Mouse (Mus musculus): ENCODE data around the gene Hmgb4. TPM values are rescaled to one million over a fixed set of nuclear protein-coding genes. Genes with fewer than 3 reads are reported as not detected.

Gene Hmgb4
- polyA plus RNA-seq (2014; fragmentation: Nextera tagmentation; extraction: Ambion mirVana) = not detected in 2 replicates

DNA sequence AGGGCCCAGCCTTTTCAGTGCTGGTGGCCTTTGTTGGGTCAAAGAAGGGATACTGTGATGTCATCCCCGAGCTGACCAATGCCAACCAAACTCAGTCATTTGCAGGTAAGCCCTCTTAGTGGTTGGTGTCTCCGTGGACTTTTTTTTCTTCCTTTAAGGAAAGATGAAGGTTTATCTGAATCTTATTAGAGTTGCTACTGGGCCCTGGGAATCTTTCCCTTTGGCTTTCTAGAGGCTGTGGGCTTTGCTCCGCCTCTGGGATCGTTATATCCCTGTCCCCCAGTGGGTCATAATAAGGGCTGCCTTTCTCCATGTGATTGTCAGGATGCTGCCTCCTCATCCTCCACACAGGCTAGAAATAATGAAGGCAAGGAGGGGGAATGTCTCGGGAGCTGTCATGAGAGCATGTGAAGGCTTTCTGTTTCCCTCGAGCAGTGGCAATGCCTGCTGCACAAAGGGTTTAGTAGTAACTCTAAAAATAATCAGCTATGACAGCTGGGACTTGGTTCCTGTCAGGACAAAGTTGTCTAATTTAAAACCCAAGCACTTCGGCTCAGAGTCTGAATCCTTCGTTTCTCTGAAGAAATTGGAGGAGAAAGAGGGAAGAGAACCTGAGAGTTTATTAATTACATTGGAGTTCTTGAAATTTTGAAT, at the start of gene Hmgb4:
Gene Hmgb4, minus strand, starts transcription at position 51 of the 654 bp plus-strand sequence.
- H3K9ac ChIP-seq (replicated peaks; ENCODE audit: low read length) = no peak within 1 kb of the TSS
- H3K9me3 ChIP-seq (replicated peaks; ENCODE audit: control insufficient read depth, low read length) = no peaks in the 10 kb centered on the region
- ATAC-seq (replicated peaks; ENCODE audit: insufficient number of reproducible peaks, low FRiP score, low TSS enrichment, low read depth) (no peak), DNase-seq (ENCODE audit: low spot score) (no peak)
- H3K4me2 ChIP-seq (ENCODE audit: low read depth, low read length) = no peak within 1 kb of the TSS
- H3K4me3 ChIP-seq (ENCODE audit: low read depth, low read length) = no peak within 1 kb of the TSS
- no peak within 1 kb of the TSS for H3K27ac ChIP-seq (replicated peaks; ENCODE audit: low read depth, low read length)
- H3K36me3 ChIP-seq (replicated peaks; ENCODE audit: control insufficient read depth, insufficient read depth, low read depth, low read length) = no peaks in the 10 kb centered on the region
- H3K27me3 ChIP-seq (ENCODE audit: control insufficient read depth, insufficient read depth, low read length) = no peaks in the 10 kb centered on the region
- 67% methylated on average over 8 of the region's 8 CpGs for WGBS
- H3K4me1 ChIP-seq (ENCODE audit: control insufficient read depth, insufficient read depth, low read length) = no peaks in the 10 kb centered on the region

GRCm38 (mm10) chr4:128306011-128306410, 45.3 kb upstream of the Hmgb4 start:
- DNase-seq (ENCODE audit: low spot score) (no peak), ATAC-seq (replicated peaks; ENCODE audit: insufficient number of reproducible peaks, low FRiP score, low TSS enrichment, low read depth) (no peak)
- 89% methylated on average over 8 of the region's 8 CpGs for WGBS
- Histone ChIP-seq H3K36me3 (replicated peaks; ENCODE audit: control insufficient read depth, insufficient read depth, low read depth, low read length) (no peaks in the 10 kb centered on the region), H3K27ac (replicated peaks; ENCODE audit: low read depth, low read length) (no peak overlapping the region), H3K9me3 (replicated peaks; ENCODE audit: control insufficient read depth, low read length) (no peaks in the 10 kb centered on the region), H3K27me3 (ENCODE audit: control insufficient read depth, insufficient read depth, low read length) (no peaks in the 10 kb centered on the region), H3K9ac (replicated peaks; ENCODE audit: low read length) (no peak overlapping the region), H3K4me3 (ENCODE audit: low read depth, low read length) (no peak overlapping the region), H3K4me2 (ENCODE audit: low read depth, low read length) (no peak overlapping the region), H3K4me1 (ENCODE audit: control insufficient read depth, insufficient read depth, low read length) (no peaks in the 10 kb centered on the region)

DNA sequence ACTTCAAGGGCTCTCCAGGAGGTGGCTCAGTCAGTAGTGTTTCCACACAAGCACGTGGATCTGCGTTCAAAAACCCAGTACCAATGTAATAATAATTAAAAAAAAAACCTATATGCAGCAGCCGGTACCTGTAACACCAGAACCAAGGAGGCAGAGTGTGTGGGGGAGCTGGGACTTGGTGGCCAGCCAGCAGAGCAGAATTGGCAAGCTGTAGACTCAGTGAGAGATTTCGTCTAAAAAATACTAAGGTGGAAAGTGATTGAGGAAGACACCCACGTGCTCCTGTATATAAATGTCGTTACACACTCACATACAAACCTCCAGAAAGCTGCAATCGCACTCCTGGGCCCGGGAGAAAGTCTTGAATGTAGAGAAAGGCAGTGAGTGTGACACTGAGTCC, 43.3 kb upstream of the Hmgb4 start:
- Histone ChIP-seq H3K9me3 (replicated peaks; ENCODE audit: control insufficient read depth, low read length) (no peaks in the 10 kb centered on the region), H3K4me3 (ENCODE audit: low read depth, low read length) (no peak overlapping the region), H3K27ac (replicated peaks; ENCODE audit: low read depth, low read length) (no peak overlapping the region), H3K9ac (replicated peaks; ENCODE audit: low read length) (no peak overlapping the region), H3K4me1 (ENCODE audit: control insufficient read depth, insufficient read depth, low read length) (no peaks in the 10 kb centered on the region), H3K36me3 (replicated peaks; ENCODE audit: control insufficient read depth, insufficient read depth, low read depth, low read length) (no peaks in the 10 kb centered on the region), H3K4me2 (ENCODE audit: low read depth, low read length) (no peak overlapping the region), H3K27me3 (ENCODE audit: control insufficient read depth, insufficient read depth, low read length) (no peaks in the 10 kb centered on the region)
- WGBS = 79% methylated on average over 8 of the region's 8 CpGs
- DNase-seq (ENCODE audit: low spot score) (no peak), ATAC-seq (replicated peaks; ENCODE audit: insufficient number of reproducible peaks, low FRiP score, low TSS enrichment, low read depth) (no peak)

DNA sequence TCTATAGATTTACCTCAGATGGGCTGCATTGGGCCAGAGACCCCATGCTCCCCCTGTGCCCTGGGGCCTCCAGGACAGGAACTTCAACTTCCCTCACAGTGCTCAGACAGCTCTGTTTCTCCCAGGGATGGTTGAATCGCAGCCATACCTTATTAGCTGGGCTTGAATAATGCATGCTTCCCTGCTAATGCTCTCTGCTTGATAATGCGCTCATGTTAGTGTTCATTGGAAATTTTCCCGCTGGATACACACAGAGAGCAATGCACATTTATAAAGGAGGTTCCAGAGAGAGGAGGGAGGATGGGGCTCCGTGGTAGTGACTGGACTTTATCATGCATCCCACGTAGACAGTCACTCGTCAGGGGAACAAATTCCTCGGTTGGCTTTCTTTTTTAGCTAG, 27.3 kb upstream of the Hmgb4 start:
- Histone ChIP-seq H3K4me2 (ENCODE audit: low read depth, low read length) (no peak overlapping the region), H3K4me1 (ENCODE audit: control insufficient read depth, insufficient read depth, low read length) (no peaks in the 10 kb centered on the region), H3K9ac (replicated peaks; ENCODE audit: low read length) (no peak overlapping the region), H3K27ac (replicated peaks; ENCODE audit: low read depth, low read length) (no peak overlapping the region), H3K9me3 (replicated peaks; ENCODE audit: control insufficient read depth, low read length) (no peaks in the 10 kb centered on the region), H3K27me3 (ENCODE audit: control insufficient read depth, insufficient read depth, low read length) (no peaks in the 10 kb centered on the region), H3K4me3 (ENCODE audit: low read depth, low read length) (no peak overlapping the region), H3K36me3 (replicated peaks; ENCODE audit: control insufficient read depth, insufficient read depth, low read depth, low read length) (no peaks in the 10 kb centered on the region)
- no peak for DNase-seq (ENCODE audit: low spot score)
- 87% methylated on average over 7 of the region's 7 CpGs for WGBS
- ATAC-seq (replicated peaks; ENCODE audit: insufficient number of reproducible peaks, low FRiP score, low TSS enrichment, low read depth) = no peak

GRCm38 (mm10) chr4:128285009-128285408, 24.3 kb upstream of the Hmgb4 start:
- no peak overlapping the region for H3K4me2 ChIP-seq (ENCODE audit: low read depth, low read length)
- no peaks in the 10 kb centered on the region for H3K36me3 ChIP-seq (replicated peaks; ENCODE audit: control insufficient read depth, insufficient read depth, low read depth, low read length)
- no peaks in the 10 kb centered on the region for H3K27me3 ChIP-seq (ENCODE audit: control insufficient read depth, insufficient read depth, low read length)
- WGBS = 80% methylated on average over 1 of the region's 1 CpGs
- no peak overlapping the region for H3K9ac ChIP-seq (replicated peaks; ENCODE audit: low read length)
- no peak overlapping the region for H3K4me3 ChIP-seq (ENCODE audit: low read depth, low read length)
- DNase-seq (ENCODE audit: low spot score) (no peak), ATAC-seq (replicated peaks; ENCODE audit: insufficient number of reproducible peaks, low FRiP score, low TSS enrichment, low read depth) (no peak)
- H3K9me3 ChIP-seq (replicated peaks; ENCODE audit: control insufficient read depth, low read length) = no peaks in the 10 kb centered on the region
- H3K4me1 ChIP-seq (ENCODE audit: control insufficient read depth, insufficient read depth, low read length) = no peaks in the 10 kb centered on the region
- no peak overlapping the region for H3K27ac ChIP-seq (replicated peaks; ENCODE audit: low read depth, low read length)

DNA sequence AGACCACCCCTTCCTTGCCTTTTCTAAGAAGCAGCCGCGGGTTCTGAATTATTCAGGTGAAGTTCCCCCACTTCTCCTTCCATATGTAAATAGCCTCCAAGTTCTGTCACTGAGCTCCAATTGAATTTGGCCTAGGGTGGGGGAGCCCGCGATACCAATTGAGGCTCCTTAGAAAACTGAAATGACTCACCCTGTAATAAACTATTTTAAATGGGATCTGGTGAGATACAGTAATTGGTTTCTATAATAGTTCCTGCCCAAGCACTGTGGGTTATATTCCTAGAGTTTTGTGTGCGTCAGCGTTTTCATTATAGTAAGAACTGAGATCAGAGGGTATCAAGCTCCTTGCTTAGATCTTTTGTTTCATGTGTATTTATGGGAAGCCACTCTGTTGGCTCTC, 14.8 kb upstream of the Hmgb4 start:
- 81% methylated on average over 6 of the region's 6 CpGs for WGBS
- no peaks in the 10 kb centered on the region for H3K9me3 ChIP-seq (replicated peaks; ENCODE audit: control insufficient read depth, low read length)
- no peak for DNase-seq (ENCODE audit: low spot score)

DNA sequence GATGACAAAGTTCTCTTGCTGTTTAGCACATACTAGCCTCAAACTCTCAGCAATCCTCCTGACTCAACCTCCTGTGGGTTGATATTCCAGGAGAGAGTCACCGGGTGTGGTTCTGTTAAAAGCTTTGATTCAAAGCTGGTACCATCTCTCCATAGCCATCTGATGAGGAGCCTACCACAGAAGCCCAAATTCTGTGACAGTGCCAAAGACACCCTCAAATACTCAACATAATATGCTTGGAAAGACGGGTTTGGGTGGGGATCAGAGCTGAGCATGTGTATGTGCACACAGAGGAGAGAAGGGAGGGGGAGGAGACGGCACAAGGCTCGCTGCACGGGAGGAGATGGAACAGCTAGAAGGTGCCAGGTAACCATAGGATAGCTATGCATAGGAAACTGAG, 14.4 kb upstream of the Hmgb4 start:
- WGBS = 85% methylated on average over 5 of the region's 5 CpGs
- no peaks in the 10 kb centered on the region for H3K36me3 ChIP-seq (replicated peaks; ENCODE audit: control insufficient read depth, insufficient read depth, low read depth, low read length)
- DNase-seq (ENCODE audit: low spot score) = no peak
- no peak overlapping the region for H3K4me2 ChIP-seq (ENCODE audit: low read depth, low read length)
- no peak for ATAC-seq (replicated peaks; ENCODE audit: insufficient number of reproducible peaks, low FRiP score, low TSS enrichment, low read depth)
- no peak overlapping the region for H3K27ac ChIP-seq (replicated peaks; ENCODE audit: low read depth, low read length)
- H3K27me3 ChIP-seq (ENCODE audit: control insufficient read depth, insufficient read depth, low read length) = no peaks in the 10 kb centered on the region
- no peak overlapping the region for H3K4me3 ChIP-seq (ENCODE audit: low read depth, low read length)
- H3K9ac ChIP-seq (replicated peaks; ENCODE audit: low read length) = no peak overlapping the region
- no peaks in the 10 kb centered on the region for H3K4me1 ChIP-seq (ENCODE audit: control insufficient read depth, insufficient read depth, low read length)
- H3K9me3 ChIP-seq (replicated peaks; ENCODE audit: control insufficient read depth, low read length) = no peaks in the 10 kb centered on the region

More for the DNA sequence above, 14.8 kb upstream of the Hmgb4 start:
- H3K36me3 ChIP-seq (replicated peaks; ENCODE audit: control insufficient read depth, insufficient read depth, low read depth, low read length) = no peaks in the 10 kb centered on the region
- no peak overlapping the region for H3K4me2 ChIP-seq (ENCODE audit: low read depth, low read length)
- no peak overlapping the region for H3K4me3 ChIP-seq (ENCODE audit: low read depth, low read length)
- no peaks in the 10 kb centered on the region for H3K27me3 ChIP-seq (ENCODE audit: control insufficient read depth, insufficient read depth, low read length)
- no peak overlapping the region for H3K9ac ChIP-seq (replicated peaks; ENCODE audit: low read length)
- H3K4me1 ChIP-seq (ENCODE audit: control insufficient read depth, insufficient read depth, low read length) = no peaks in the 10 kb centered on the region
- ATAC-seq (replicated peaks; ENCODE audit: insufficient number of reproducible peaks, low FRiP score, low TSS enrichment, low read depth) = no peak
- H3K27ac ChIP-seq (replicated peaks; ENCODE audit: low read depth, low read length) = no peak overlapping the region

GRCm38 (mm10) chr4:128273146-128273545, 12.4 kb upstream of the Hmgb4 start:
- ATAC-seq (replicated peaks; ENCODE audit: insufficient number of reproducible peaks, low FRiP score, low TSS enrichment, low read depth) (no peak), DNase-seq (ENCODE audit: low spot score) (no peak)
- Histone ChIP-seq H3K4me1 (ENCODE audit: control insufficient read depth, insufficient read depth, low read length) (no peaks in the 10 kb centered on the region), H3K27me3 (ENCODE audit: control insufficient read depth, insufficient read depth, low read length) (no peaks in the 10 kb centered on the region), H3K4me3 (ENCODE audit: low read depth, low read length) (no peak overlapping the region), H3K36me3 (replicated peaks; ENCODE audit: control insufficient read depth, insufficient read depth, low read depth, low read length) (no peaks in the 10 kb centered on the region), H3K9me3 (replicated peaks; ENCODE audit: control insufficient read depth, low read length) (no peaks in the 10 kb centered on the region), H3K4me2 (ENCODE audit: low read depth, low read length) (no peak overlapping the region), H3K9ac (replicated peaks; ENCODE audit: low read length) (no peak overlapping the region), H3K27ac (replicated peaks; ENCODE audit: low read depth, low read length) (no peak overlapping the region)
- WGBS = 82% methylated on average over 11 of the region's 11 CpGs

All from embryonic facial prominence, embryonic 11.5 days (tissue).